Mouse (Mus musculus) ES-E14 (cell line): Measurements from ENCODE around the gene Ltb4r1. TPM values are rescaled to one million over a fixed set of nuclear protein-coding genes. Genes with fewer than 3 reads are reported as not detected.

Experiments used
- DNase-seq: peaks from one replicate; pipeline ENCODE4 v3.0.0-alpha.2; 2013; ENCODE audit warnings: low read depth, low spot score
- H3K27ac ChIP-seq: 2 replicates; pipeline ENCODE4 v1.5.1; 2012; ENCODE audit warnings: low read depth, mild to moderate bottlenecking, low read length, moderate library complexity, mixed read lengths; ENCODE audit not compliant: poor library complexity, insufficient read depth, severe bottlenecking
- H3K36me3 ChIP-seq: 2 replicates; pipeline ENCODE4 v1.6.1; 2012; ENCODE audit warnings: mild to moderate bottlenecking, low read length, moderate library complexity, mixed read lengths; ENCODE audit not compliant: control insufficient read depth, poor library complexity, insufficient read depth, severe bottlenecking
- H3K4me1 ChIP-seq, 2 experiments: fragments of 150-350 bp in 1 of 2; sonication (generic) in 1 of 2; 2 replicates each; pipeline ENCODE4 v1.6.1; 2012; ENCODE audit warnings: low read length in 2 of 2, mild to moderate bottlenecking in 1 of 2, mixed read lengths in 1 of 2; ENCODE audit not compliant: control insufficient read depth in 2 of 2, insufficient read depth in 2 of 2, poor library complexity in 1 of 2
- H3K4me3 ChIP-seq, 2 experiments: fragments of 150-350 bp in 1 of 2; sonication (generic) in 1 of 2; 2 replicates each; pipeline ENCODE4 v1.5.1; 2012; ENCODE audit warnings: low read length in 2 of 2, low read depth in 1 of 2, mild to moderate bottlenecking in 1 of 2, mixed read lengths in 1 of 2; ENCODE audit not compliant: insufficient read depth in 1 of 2, poor library complexity in 1 of 2, severe bottlenecking in 1 of 2
- H3K9ac ChIP-seq: 2 replicates; pipeline ENCODE4 v1.6.1; 2012; ENCODE audit warnings: low read depth, mild to moderate bottlenecking, low read length, mixed read lengths; ENCODE audit not compliant: poor library complexity, insufficient read depth, severe bottlenecking
- H3K9me3 ChIP-seq: fragments of 150-350 bp; sonication (generic); 2 replicates; pipeline ENCODE4 v1.6.1; 2012; ENCODE audit warnings: low read depth, mild to moderate bottlenecking, low read length; ENCODE audit not compliant: control insufficient read depth, insufficient read depth
- CHD2 ChIP-seq: IDR thresholded peaks from 2 replicates; pipeline ENCODE4 v1.6.1; 2014; ENCODE audit warnings: mild to moderate bottlenecking, low read depth, low read length, inconsistent platforms
- HCFC1 ChIP-seq: IDR thresholded peaks from 2 replicates; pipeline ENCODE4 v1.6.1; 2012; ENCODE audit warnings: low read length, inconsistent platforms, borderline replicate concordance; ENCODE audit not compliant: insufficient read depth
- MAFK ChIP-seq: IDR thresholded peaks from 2 replicates; pipeline ENCODE4 v1.6.1; 2014; ENCODE audit warnings: mild to moderate bottlenecking, low read depth, low read length, inconsistent platforms; ENCODE audit not compliant: insufficient read depth
- ZC3H11A ChIP-seq: IDR thresholded peaks from 2 replicates; pipeline ENCODE4 v1.6.1; 2012; ENCODE audit warnings: low read depth, mild to moderate bottlenecking, inconsistent platforms, low read length, borderline replicate concordance
- ZNF384 ChIP-seq: IDR thresholded peaks from 2 replicates; pipeline ENCODE4 v1.6.1; 2012; ENCODE audit warnings: low read depth, low read length, inconsistent platforms
- in situ Hi-C, 2 experiments: fragments of 600-800 bp; cut with MboI; formaldehyde crosslinking; loops; one replicate each; pipeline ENCODE4 v1.15.1; 2025; ENCODE audit warnings: low sequenced_read_pairs in 2 of 2, inconsistent platforms in 1 of 2; ENCODE audit not compliant: unreplicated experiment in 2 of 2
- total RNA-seq: library from RNA; depleted of rRNA; stranded (reverse); fragments of 300-350 nt; gene quantifications from 2 replicates; pipeline ENCODE4 v1.2.3, GENCODE M21; 2012; rRNA removed

Ltb4r1 gene
- total RNA-seq = 0.67 and 2.1 TPM in 2 replicates

DNA sequence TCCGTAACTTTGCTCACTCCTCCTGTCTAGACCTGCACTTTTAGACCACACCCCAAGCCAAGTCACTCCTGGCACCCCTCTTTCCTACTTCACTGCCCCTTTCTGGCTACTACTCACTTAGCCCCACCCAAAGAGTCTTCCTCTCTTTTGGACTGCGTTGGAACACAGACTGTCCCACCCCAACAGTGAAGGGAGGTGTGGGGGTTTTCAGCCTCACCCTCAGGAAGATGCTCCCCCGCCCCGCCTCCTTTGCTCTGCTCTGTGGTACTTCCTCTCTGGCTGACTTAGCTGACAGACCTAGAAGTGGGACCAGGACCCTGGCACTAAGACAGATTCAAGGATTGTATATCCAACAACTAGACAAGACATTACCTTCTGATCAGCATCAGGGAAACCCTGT, at the start of gene Ltb4r1:
TSS of gene Ltb4r1 (plus strand) at position 267 of the 400 bp plus-strand sequence.
- no peak within 1 kb of the TSS for H3K27ac ChIP-seq

DNA sequence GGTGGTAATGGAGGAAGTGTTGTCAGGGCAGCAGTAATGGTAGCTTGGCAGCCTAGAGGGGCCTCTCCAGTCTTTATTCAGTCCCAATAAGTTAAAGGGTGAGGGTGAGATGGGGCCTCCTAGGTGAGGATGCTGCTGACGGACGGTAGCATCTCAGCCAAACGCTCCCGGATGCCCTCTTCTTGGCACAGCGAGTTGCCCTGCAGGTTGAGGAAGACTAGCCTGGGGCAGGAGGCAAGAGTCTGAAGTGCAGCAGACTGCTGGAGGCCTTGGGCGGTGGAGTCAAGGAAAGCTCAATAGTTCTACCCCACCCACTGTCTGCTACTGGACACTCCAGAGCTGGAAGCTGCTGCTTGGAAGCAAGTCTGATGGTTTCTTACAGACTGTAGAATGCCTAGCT, 49.5 kb upstream of the Ltb4r1 start:
- H3K9ac ChIP-seq = no peak overlapping the region
- peaks cover 10 to 39% of the 10 kb centered on the region in 2 experiments; a peak in 3 of 4 replicates for H3K4me1 ChIP-seq
- H3K27ac ChIP-seq = no peak overlapping the region
- no peak for DNase-seq
- TF ChIP-seq CHD2 (no peak), ZC3H11A (no peak), MAFK (no peak), HCFC1 (no peak), ZNF384 (no peak)
- no peaks in the 10 kb centered on the region for H3K9me3 ChIP-seq
- in situ Hi-C loops = no loop called here
- no peak overlapping the region for H3K4me3 ChIP-seq
- H3K36me3 ChIP-seq = peaks cover 35% of the 10 kb centered on the region

More for the DNA sequence above, at the start of gene Ltb4r1:
- Histone ChIP-seq H3K9ac (no peak within 1 kb of the TSS), H3K36me3 (no peaks in the 10 kb centered on the region), H3K4me3 (no peak within 1 kb of the TSS), H3K4me1 (peaks cover 0 to 7% of the 10 kb centered on the region in 2 experiments; a peak in 1 of 4 replicates), H3K9me3 (no peaks in the 10 kb centered on the region)
- DNase-seq = no peak
- TF ChIP-seq ZC3H11A (no peak), HCFC1 (no peak), CHD2 (no peak), ZNF384 (no peak), MAFK (no peak)
- in situ Hi-C loops = no loop called here

DNA sequence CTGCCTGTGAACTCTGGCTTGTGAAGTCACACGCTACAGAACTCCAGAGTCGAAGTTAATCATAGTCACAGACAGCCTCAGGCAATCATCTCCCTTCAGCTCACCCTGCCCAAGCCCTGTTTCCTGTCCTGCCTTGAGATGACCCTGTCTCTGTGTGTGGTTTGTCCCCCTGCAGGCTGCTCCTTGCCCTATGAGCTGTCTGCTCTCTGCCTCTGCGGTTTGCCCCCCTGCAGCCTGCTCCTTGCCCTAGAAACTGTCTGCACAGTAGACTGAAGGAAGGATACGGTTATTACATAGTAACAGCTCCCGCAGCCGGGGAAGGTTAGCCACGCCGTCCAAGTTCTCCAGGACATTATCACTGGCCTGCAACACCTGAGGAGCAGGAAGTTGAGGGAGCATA, 48.9 kb upstream of the Ltb4r1 start:
- H3K9me3 ChIP-seq = no peaks in the 10 kb centered on the region
- peaks cover 12 to 35% of the 10 kb centered on the region in 2 experiments; a peak in 3 of 4 replicates for H3K4me1 ChIP-seq
- TF ChIP-seq MAFK (no peak), HCFC1 (no peak)
- DNase-seq = no peak
- no peak overlapping the region for H3K27ac ChIP-seq
- H3K4me3 ChIP-seq = no peak overlapping the region
- H3K9ac ChIP-seq = no peak overlapping the region
- peaks cover 35% of the 10 kb centered on the region for H3K36me3 ChIP-seq
- in situ Hi-C loops = no loop called here

DNA sequence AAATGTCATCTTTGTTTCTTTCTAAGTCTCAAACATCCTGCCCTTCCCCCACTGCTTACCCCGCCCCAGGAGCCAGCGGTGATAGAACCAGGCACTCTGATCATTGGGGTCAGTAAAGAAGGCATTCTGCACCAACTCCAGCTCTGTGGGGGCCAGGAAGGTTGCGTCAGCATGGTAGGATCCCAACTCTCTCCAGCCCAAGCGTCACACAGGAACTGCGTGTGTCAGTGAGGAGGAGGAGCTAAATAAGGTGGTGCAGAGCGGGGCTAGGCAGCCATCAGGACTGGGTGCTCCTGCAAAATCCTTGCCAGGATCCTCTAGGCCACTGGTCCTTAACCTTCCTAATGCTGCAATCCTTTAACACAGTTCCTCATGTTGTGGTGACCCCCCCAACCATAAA, 46.0 kb upstream of the Ltb4r1 start:
- H3K4me3 ChIP-seq = peak overlapping the region; percentile 19 to 35; a peak in 2 of 4 replicates

DNA sequence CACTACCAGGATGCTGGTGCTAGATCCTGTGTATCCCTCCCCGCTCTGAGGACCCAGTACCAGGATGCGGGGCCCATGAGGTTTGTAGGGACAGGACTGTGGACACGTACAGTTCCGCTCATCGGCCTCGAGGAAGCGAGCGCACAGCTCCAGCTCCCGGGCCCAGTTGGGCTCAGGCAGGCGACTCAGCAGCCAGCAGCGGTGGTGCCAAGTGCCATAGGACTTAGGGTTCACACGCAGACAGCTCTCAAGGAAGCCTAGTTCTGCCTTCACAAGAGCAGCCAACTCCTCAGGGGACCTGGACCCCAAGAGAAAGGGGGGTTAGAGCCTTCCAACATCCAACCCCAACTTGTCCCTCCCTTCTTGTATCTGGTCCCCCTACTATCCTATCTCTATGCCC, 45.1 kb upstream of the Ltb4r1 start:
- DNase-seq = no peak
- TF ChIP-seq ZC3H11A = no peak
- no peak for TF ChIP-seq HCFC1
- no peak for TF ChIP-seq CHD2
- Histone ChIP-seq H3K4me1 (peaks cover 6 to 27% of the 10 kb centered on the region in 2 experiments; a peak in 3 of 4 replicates), H3K9ac (peak overlapping the region; percentile 33), H3K36me3 (peaks cover 35% of the 10 kb centered on the region), H3K9me3 (no peaks in the 10 kb centered on the region), H3K27ac (no peak overlapping the region), H3K4me3 (peak overlapping the region; percentile 39 to 41)
- in situ Hi-C loops = no loop called here

More for the DNA sequence above, 46.0 kb upstream of the Ltb4r1 start:
- H3K27ac ChIP-seq = no peak overlapping the region
- TF ChIP-seq HCFC1 (no peak), ZC3H11A (no peak), MAFK (no peak), ZNF384 (no peak), CHD2 (no peak)
- H3K36me3 ChIP-seq = peaks cover 35% of the 10 kb centered on the region
- DNase-seq = no peak
- in situ Hi-C loops = no loop called here
- peak overlapping the region; percentile 44 for H3K9ac ChIP-seq
- peaks cover 10 to 23% of the 10 kb centered on the region in 2 experiments; a peak in 3 of 4 replicates for H3K4me1 ChIP-seq
- H3K9me3 ChIP-seq = no peaks in the 10 kb centered on the region
